Mouse (Mus musculus) c-Kit-positive CD71-negative TER-119-negative erythroid progenitor cells, embryonic 14.5 days (primary cell): Measurements from ENCODE around the gene Pacs1.
"Not testable (repeated sequence)": the region's sequence is repeated elsewhere in the genome, so short reads cannot be mapped to it uniquely, and the experiment has no call there.

Experiments
- DNase-seq: peaks from one replicate; pipeline ENCODE4 v3.0.0-alpha.2; 2013; ENCODE audit warnings: low read depth

Gene Pacs1

DNA sequence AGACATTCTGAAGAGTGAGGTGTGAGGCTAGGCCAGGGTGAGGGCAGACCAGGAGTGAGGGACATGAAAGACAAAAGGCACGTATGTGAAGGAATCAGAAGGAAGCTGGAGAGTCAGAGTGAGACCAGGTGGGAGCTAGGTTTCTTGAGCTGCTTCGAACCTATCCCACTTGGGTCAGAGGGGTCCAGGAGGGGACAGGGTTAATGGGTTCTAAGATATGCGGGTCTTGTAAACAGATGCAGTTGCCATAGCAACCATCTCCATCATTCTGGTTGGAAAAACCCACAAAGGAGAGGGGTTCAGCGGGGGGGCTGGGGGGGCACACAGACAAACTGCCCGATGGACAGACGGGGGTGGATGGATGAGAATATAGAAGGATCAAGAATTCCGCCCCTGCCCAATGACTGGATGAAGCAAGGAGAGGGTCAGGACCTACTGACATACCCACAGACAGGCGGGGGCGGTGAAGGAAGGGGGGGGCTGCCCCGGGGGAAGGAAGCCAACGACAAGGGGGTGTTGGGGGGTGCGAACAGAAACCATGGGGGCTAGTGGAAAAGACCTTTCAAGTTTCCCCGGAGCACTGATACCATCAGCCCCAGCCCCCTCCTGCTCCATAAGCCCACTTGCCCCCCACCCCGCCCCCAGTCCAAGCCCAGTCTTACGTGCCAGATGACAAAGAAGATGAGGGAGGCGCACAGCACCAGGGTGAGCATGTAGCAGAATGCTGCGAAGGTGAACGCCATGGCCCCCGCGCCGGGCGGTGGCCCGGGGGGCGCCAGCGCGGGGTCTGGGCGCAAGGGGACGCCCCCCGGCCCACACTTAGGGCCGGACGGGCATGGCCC is 175.2 kb downstream of the Pacs1 start:
- no peak for DNase-seq

DNA sequence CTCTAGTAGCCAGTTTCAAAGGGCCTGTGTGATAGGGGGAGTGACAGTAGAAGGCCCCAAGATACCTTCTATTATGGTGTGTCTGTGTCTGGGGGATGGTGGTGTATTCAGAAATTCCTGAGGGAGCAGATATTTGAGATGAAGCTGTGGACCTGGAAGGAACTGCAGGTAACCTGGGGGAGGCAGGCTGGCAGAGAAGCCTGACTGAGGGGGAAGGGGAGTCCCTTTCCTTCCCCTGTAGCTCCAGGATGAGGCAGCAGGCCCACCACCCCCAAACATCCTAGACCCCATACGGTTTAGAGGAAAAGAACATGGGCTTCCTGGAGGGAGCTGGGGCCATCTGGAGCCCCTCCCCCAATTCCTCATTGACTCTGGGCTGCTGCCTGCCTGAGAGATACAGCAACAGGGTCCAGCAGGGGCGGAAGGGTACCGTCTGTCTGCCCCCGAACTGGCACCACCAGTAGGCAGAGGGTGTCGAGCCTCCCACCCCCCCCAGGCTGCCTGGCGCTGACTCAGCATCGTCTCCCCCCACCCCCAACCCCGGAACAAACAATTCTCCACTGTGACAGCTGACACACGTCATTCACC is 176.9 kb downstream of the Pacs1 start:
- no peak for DNase-seq

GRCm38 (mm10) chr19:5094746-5095417 is 178.0 kb downstream of the Pacs1 start:
- DNase-seq, result no peak

DNA sequence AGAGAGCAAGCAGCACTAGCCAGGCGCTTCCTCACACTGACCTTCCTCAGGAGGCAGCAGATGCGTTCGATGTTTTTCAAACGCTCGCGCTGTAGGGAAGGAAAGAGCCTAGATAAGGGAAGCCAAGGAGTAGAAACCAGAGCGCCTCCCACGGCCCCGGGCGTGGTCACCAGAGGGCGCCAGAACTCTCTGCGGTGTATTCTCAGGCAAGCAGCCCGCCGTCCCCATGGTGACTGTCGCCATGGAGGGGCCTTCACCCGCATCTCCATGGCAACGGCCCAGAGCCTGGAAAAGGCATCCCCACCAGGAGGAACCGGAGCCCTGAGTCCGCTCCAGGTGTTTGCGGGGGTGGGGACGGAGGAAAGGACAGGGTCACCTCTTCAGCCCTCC is 178.7 kb downstream of the Pacs1 start:
- peak; percentile 90 for DNase-seq

DNA sequence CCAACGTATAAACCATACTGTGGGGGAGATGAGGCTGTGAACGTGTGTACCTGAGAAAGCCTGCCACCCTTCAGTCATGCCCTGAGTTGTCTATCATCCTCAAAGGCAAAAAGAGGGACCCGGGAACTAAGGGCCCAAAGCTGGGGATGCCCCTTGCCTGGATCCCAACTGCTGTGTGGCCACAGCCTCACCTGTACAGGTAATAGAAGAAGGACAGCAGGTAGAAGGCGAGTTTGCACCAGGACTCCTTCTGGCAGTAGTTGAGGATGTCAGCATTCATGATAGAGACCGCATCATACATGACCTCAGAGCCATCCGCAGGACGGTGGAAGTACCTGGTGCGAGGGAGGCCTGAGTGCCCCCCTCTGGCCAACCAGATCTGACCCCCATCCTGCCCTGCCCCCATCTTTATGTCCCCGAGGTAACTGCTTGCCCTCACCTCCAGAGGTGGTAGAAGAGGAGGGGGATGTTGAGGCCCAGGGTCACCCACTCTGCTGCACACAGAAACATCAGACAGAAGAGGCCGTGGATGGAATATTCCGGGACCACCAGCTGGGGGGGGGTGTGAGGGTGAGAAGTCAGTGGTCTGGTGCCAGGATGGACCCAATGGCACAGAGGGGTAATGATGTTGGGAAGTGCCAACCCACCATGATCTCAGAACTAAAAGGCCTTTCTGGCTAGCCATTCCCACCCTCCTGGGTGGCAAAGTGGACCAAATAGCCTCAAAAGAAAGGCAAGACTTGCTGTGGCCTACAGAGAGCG is 179.3 kb downstream of the Pacs1 start:
- no peak for DNase-seq

DNA sequence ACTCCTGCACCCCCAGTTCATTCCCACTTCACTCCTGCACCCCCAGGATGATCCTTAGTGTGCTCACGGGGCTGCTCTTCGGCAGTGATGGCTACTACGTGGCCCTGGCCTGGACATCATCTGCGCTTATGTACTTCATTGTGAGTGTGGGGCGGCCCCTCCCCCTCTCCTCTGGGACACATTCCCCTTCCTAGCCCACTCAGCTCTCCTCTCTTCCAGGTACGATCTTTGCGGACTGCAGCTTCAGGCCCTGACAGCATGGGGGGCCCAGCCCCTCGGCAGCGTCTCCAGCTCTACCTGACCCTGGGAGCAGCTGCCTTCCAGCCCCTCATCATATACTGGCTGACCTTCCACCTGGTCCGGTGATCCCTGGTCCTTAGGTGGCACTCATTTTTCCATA is 180.8 kb downstream of the Pacs1 start:
- DNase-seq, result no peak

- no peak for DNase-seq
Observed at GRCm38 (mm10) chr19:5089324-5089723, 183.6 kb downstream of the Pacs1 start.

- DNase-seq, result peak; percentile 98
Observed at GRCm38 (mm10) chr19:5087884-5088728, 184.8 kb downstream of the Pacs1 start, which contains the start of gene Yif1a. Gene Yif1a, plus strand, starts transcription at chr19:5088538.

DNA sequence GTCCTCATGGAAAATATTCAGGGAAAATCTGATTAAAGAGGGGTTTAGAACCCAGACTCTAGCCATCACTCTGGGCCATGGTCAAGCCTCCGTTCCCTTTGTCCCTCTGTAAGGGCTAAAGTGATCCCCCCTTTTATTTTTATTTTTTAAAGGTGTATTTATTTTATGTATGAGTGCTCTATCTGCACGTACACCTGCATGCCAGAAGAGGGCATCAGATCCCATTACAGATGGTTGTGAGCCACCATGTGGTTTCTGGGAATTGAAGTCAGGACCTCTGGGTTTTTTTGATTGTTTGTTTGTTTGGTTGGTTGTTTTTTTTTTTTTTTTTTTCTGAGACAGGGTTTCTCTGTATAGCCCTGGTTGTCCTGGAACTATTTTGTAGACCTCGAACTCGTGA is 186.4 kb downstream of the Pacs1 start:
- not testable (repeated sequence) for DNase-seq

DNA sequence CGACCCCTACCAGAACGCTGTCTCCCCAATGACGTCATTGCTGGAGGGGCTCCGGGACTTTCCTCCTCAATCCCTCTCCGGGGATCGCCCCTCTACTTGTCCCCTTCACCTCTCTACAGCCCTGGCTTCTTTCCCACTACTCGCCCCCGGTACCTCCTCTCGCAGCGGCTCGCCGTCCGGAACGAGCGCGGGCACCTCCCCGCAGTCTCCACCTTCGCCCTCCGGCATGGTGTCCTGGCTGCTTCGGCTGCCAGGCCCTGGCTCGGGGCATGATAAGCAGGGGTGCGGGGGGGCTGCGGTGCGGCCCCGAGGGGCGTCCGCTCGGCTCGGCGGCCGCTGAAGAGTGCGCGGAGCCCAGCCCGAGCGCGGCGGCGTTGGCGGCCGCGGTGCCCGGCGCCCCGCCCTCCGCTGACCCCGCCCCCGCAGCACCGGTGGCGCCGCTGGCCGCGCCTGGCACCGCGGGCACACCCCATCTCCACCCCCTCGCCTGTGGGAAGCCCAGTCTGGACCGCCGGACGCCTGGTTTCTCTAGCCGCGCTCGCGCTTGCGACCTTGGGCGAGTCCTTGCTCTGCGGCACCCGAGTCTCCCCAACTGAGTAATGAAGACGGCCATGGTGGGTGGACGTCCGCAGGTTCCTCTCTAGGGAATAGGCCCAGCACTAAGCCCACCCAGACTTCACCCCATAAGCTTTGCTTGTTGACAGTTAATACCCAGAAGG is 187.6 kb downstream of the Pacs1 start, which contains the start of gene Tmem151a:
Tmem151a (minus strand) TSS at position 387 of the 719 bp plus-strand sequence.
- no peak for DNase-seq

GRCm38 (mm10) chr19:5084834-5085144 is 188.1 kb downstream of the Pacs1 start:
- DNase-seq, result no peak

DNA sequence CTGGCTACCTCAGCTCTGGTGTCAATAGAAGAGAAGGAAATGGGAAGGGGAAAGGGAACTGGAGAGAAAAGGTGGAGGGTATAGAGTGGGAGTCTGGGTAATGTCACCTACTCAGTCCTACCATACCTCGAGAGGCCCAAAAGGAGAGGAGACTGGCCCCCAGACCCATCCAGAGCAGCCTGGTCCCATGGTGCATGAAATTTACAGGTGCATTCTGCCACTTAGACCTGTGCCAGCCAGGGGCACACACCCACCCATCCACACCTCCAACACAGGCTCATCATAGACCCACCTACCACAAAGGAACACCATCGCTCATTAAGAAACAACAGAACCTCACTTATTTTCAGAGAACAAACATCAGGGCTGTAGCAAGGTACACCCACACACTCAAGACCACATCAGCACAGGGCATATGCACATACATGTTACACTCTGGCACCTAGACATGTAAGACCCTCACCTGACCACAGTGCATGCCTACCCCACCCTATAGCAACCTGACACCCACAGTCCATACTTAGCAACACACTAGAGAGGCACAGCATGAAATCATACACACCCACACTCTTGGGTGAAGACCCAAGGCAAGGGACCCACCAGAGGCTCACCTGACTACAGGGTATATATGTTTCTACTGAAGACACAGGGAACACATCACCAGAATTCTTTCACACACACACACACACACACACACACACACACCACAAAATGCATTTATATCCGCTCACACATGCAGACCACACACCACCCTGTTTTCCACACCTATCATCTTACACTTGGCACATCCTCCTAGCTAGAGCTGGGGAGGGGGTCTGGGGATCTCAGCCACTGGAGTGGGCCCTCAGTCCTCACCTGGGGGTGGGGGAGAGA is 188.7 kb downstream of the Pacs1 start:
- DNase-seq, result no peak
